Mouse (Mus musculus) macrophage (primary cell): ENCODE results near the gene Snrnp70. TPM values are rescaled to one million over a fixed set of nuclear protein-coding genes. Genes with fewer than 3 reads are reported as not detected.

Experiments
- H3K27ac ChIP-seq: fragments of 350-480 bp; formaldehyde crosslinking; 2 replicates; pipeline ENCODE4 v1.9.0; 2021
- H3K36me3 ChIP-seq: fragments of 350-480 bp; formaldehyde crosslinking; 2 replicates; pipeline ENCODE4 v1.9.0; 2021; ENCODE audit errors: inconsistent target
- H3K4me3 ChIP-seq: fragments of 350-480 bp; formaldehyde crosslinking; 2 replicates; pipeline ENCODE4 v1.9.0; 2021; ENCODE audit errors: inconsistent target
- H3K79me2 ChIP-seq: fragments of 350-480 bp; formaldehyde crosslinking; 2 replicates; pipeline ENCODE4 v1.9.0; 2021; ENCODE audit errors: inconsistent target
- WGBS: methylation state at CpG from one replicate; pipeline ENCODE4 v1.1.7; 2026; ENCODE audit warnings: inconsistent platforms; ENCODE audit not compliant: missing documents; 5-methylcytosine and 5-hydroxymethylcytosine counted together
- polyA plus RNA-seq: library from polyadenylated mRNA; stranded (reverse); fragments of 250-400 nt; gene quantifications from 3 replicates; pipeline ENCODE4 v1.2.4, GENCODE M21; 2018; ENCODE audit warnings: inconsistent platforms

Gene Snrnp70
- polyA plus RNA-seq, 1 experiment from 2014 or later = 235 TPM

GRCm38 (mm10) chr7:45342081-45342480 lies 53.5 kb downstream of the Snrnp70 start:
- H3K79me2 ChIP-seq = no peaks in the 10 kb centered on the region
- WGBS = 89% methylated on average over 11 of the region's 11 CpGs
- H3K36me3 ChIP-seq = no peaks in the 10 kb centered on the region
- H3K27ac ChIP-seq = no peak overlapping the region
- H3K4me3 ChIP-seq = no peak overlapping the region

- Histone ChIP-seq H3K27ac (no peak overlapping the region), H3K4me3 (no peak overlapping the region), H3K36me3 (no peaks in the 10 kb centered on the region), H3K79me2 (no peaks in the 10 kb centered on the region)
- WGBS = 4% methylated on average over 8 of the region's 8 CpGs
Measured at GRCm38 (mm10) chr7:45341303-45341702, 54.2 kb downstream of the Snrnp70 start.

GRCm38 (mm10) chr7:45340669-45341068 lies 54.9 kb downstream of the Snrnp70 start:
- peak overlapping the region; percentile 27 for H3K4me3 ChIP-seq
- under 1% methylated on average over 11 of the region's 11 CpGs for WGBS
- H3K27ac ChIP-seq = no peak overlapping the region
- no peaks in the 10 kb centered on the region for H3K79me2 ChIP-seq
- no peaks in the 10 kb centered on the region for H3K36me3 ChIP-seq

- Histone ChIP-seq H3K27ac (peak overlapping the region; percentile 12; the same call in 1 of the 2 replicates), H3K79me2 (no peaks in the 10 kb centered on the region), H3K4me3 (peak overlapping the region; percentile 27), H3K36me3 (no peaks in the 10 kb centered on the region)
- 5% methylated on average over 11 of the region's 11 CpGs for WGBS
Measured at GRCm38 (mm10) chr7:45340066-45340442, 55.5 kb downstream of the Snrnp70 start.

GRCm38 (mm10) chr7:45339410-45340065 lies 56.0 kb downstream of the Snrnp70 start:
- under 1% methylated on average over 36 of the region's 39 CpGs for WGBS

GRCm38 (mm10) chr7:45338161-45338911 lies 57.2 kb downstream of the Snrnp70 start:
- 9% methylated on average over 14 of the region's 14 CpGs for WGBS

More at GRCm38 (mm10) chr7:45339410-45340065, 56.0 kb downstream of the Snrnp70 start:
- Histone ChIP-seq H3K79me2 (no peaks in the 10 kb centered on the region), H3K36me3 (no peaks in the 10 kb centered on the region), H3K4me3 (peak overlapping the region; percentile 27), H3K27ac (peak overlapping the region; percentile 12; the same call in 1 of the 2 replicates)

GRCm38 (mm10) chr7:45337469-45337868 lies 58.1 kb downstream of the Snrnp70 start:
- WGBS = 26% methylated on average over 4 of the region's 4 CpGs
- Histone ChIP-seq H3K79me2 (no peaks in the 10 kb centered on the region), H3K4me3 (no peak overlapping the region), H3K27ac (no peak overlapping the region), H3K36me3 (no peaks in the 10 kb centered on the region)

More at GRCm38 (mm10) chr7:45338161-45338911, 57.2 kb downstream of the Snrnp70 start:
- Histone ChIP-seq H3K4me3 (no peak overlapping the region), H3K27ac (no peak overlapping the region), H3K79me2 (no peaks in the 10 kb centered on the region), H3K36me3 (no peaks in the 10 kb centered on the region)

GRCm38 (mm10) chr7:45336319-45336718 lies 59.2 kb downstream of the Snrnp70 start:
- WGBS = 72% methylated on average over 4 of the region's 4 CpGs
- H3K4me3 ChIP-seq = no peak overlapping the region

GRCm38 (mm10) chr7:45335056-45335455 lies 60.5 kb downstream of the Snrnp70 start, which contains the start of gene Hrc:
TSS of gene Hrc (plus strand) at chr7:45335290.
- no peak within 1 kb of the TSS for H3K4me3 ChIP-seq
- H3K79me2 ChIP-seq = no peaks in the 10 kb centered on the region
- no peaks in the 10 kb centered on the region for H3K36me3 ChIP-seq
- H3K27ac ChIP-seq = no peak within 1 kb of the TSS
- WGBS = 79% methylated on average over 5 of the region's 5 CpGs

More at GRCm38 (mm10) chr7:45336319-45336718, 59.2 kb downstream of the Snrnp70 start:
- Histone ChIP-seq H3K27ac (no peak overlapping the region), H3K79me2 (no peaks in the 10 kb centered on the region), H3K36me3 (no peaks in the 10 kb centered on the region)

GRCm38 (mm10) chr7:45334605-45335004 lies 60.9 kb downstream of the Snrnp70 start:
- 96% methylated on average over 3 of the region's 3 CpGs for WGBS
- H3K36me3 ChIP-seq = no peaks in the 10 kb centered on the region
- H3K4me3 ChIP-seq = no peak overlapping the region
- no peak overlapping the region for H3K27ac ChIP-seq
- H3K79me2 ChIP-seq = no peaks in the 10 kb centered on the region

GRCm38 (mm10) chr7:45333431-45333982 lies 62.0 kb downstream of the Snrnp70 start, which contains the start of gene Trpm4:
TSS of gene Trpm4 (minus strand) at chr7:45333780.
- Histone ChIP-seq H3K27ac (no peak within 1 kb of the TSS), H3K4me3 (peak within 1 kb of the TSS; percentile 49), H3K36me3 (no peaks in the 10 kb centered on the region), H3K79me2 (no peaks in the 10 kb centered on the region)
- under 1% methylated on average over 38 of the region's 38 CpGs for WGBS

GRCm38 (mm10) chr7:45332685-45333425 lies 62.7 kb downstream of the Snrnp70 start:
- WGBS = 13% methylated on average over 22 of the region's 22 CpGs
- H3K4me3 ChIP-seq = peak overlapping the region; percentile 49

GRCm38 (mm10) chr7:45331502-45331901 lies 64.0 kb downstream of the Snrnp70 start:
- WGBS = 92% methylated on average over 4 of the region's 6 CpGs

More at GRCm38 (mm10) chr7:45332685-45333425, 62.7 kb downstream of the Snrnp70 start:
- Histone ChIP-seq H3K27ac (no peak overlapping the region), H3K36me3 (no peaks in the 10 kb centered on the region), H3K79me2 (no peaks in the 10 kb centered on the region)

GRCm38 (mm10) chr7:45328841-45329475 lies 66.6 kb downstream of the Snrnp70 start:
- WGBS = 91% methylated on average over 13 of the region's 13 CpGs
- H3K4me3 ChIP-seq = no peak overlapping the region
- H3K27ac ChIP-seq = no peak overlapping the region
- H3K79me2 ChIP-seq = no peaks in the 10 kb centered on the region
- H3K36me3 ChIP-seq = no peaks in the 10 kb centered on the region

More at GRCm38 (mm10) chr7:45331502-45331901, 64.0 kb downstream of the Snrnp70 start:
- Histone ChIP-seq H3K27ac (no peak overlapping the region), H3K4me3 (no peak overlapping the region), H3K36me3 (no peaks in the 10 kb centered on the region), H3K79me2 (no peaks in the 10 kb centered on the region)
